Mouse (Mus musculus) gastrocnemius, postnatal 4 days (tissue): ENCODE measurements around the gene Mcrip1. TPM values are rescaled to one million over a fixed set of nuclear protein-coding genes. Genes with fewer than 3 reads are reported as not detected.

Experiments used
- total RNA-seq, 2 experiments: library from RNA; stranded (reverse); gene quantifications; 2 replicates each; pipeline ENCODE4 v1.2.3; 2021

Gene Mcrip1
- total RNA-seq, 2 experiments from 2014 or later = 74.0 to 81.3 TPM

Other genes with a start within 250 kb of the Mcrip1 start
- gene Actg1, start 201.2 kb downstream of the Mcrip1 start, total RNA-seq = 100 to 1,000 TPM; 861 to 883 TPM
- under 1 TPM; 0.52 to 0.98 TPM for gene Fscn2, start 188.2 kb downstream of the Mcrip1 start, total RNA-seq
- gene Faap100, start 171.0 kb downstream of the Mcrip1 start, total RNA-seq = 10 to 100 TPM; 16.7 to 16.9 TPM
- gene Nploc4, start 112.0 kb downstream of the Mcrip1 start, total RNA-seq = 10 to 100 TPM; 68.0 to 80.5 TPM
- 1 to 10 TPM in 1 of 2 experiments, not detected in 1; 4.6 TPM for gene Tspan10, start 107.1 kb downstream of the Mcrip1 start, total RNA-seq
- gene Pde6g, start 96.2 kb downstream of the Mcrip1 start, total RNA-seq = under 1 TPM in 1 of 2 experiments, not detected in 1; 0.39 TPM
- 10 to 100 TPM; 19.3 to 24.8 TPM for gene Oxld1, start 91.7 kb downstream of the Mcrip1 start, total RNA-seq
- gene Ccdc137, start 91.6 kb downstream of the Mcrip1 start, total RNA-seq = 10 to 100 TPM in 1 of 2 experiments, 1 to 10 TPM in 1; 8.9 to 10.1 TPM
- gene Arl16, start 82.1 kb downstream of the Mcrip1 start, total RNA-seq = 10 to 100 TPM; 20.8 to 23.8 TPM
- gene Mrpl12, start 65.1 kb downstream of the Mcrip1 start, total RNA-seq = 100 to 1,000 TPM; 116 to 122 TPM
- gene Slc25a10, start 57.9 kb downstream of the Mcrip1 start, total RNA-seq = 10 to 100 TPM; 19.6 to 20.0 TPM
- gene Gcgr, start 19.0 kb downstream of the Mcrip1 start, total RNA-seq = under 1 TPM in 1 of 2 experiments, not detected in 1; 0.26 TPM
- gene Ppp1r27, start 1.4 kb upstream of the Mcrip1 start, total RNA-seq = 10 to 100 TPM; 80.7 to 99.3 TPM
- gene P4hb, start 23.5 kb upstream of the Mcrip1 start, total RNA-seq = 100 to 1,000 TPM; 527 to 538 TPM
- gene Arhgdia, start 31.9 kb upstream of the Mcrip1 start, total RNA-seq = 100 to 1,000 TPM; 278 to 300 TPM
- 100 to 1,000 TPM; 112 to 113 TPM for gene Alyref, start 48.6 kb upstream of the Mcrip1 start, total RNA-seq
- gene Anapc11, start 48.7 kb upstream of the Mcrip1 start, total RNA-seq = 10 to 100 TPM; 72.5 to 86.2 TPM
- 1 to 10 TPM in 1 of 2 experiments, not detected in 1; 1.3 TPM for gene Npb, start 58.8 kb upstream of the Mcrip1 start, total RNA-seq
- 10 to 100 TPM; 36.6 to 41.4 TPM for gene Pcyt2, start 68.2 kb upstream of the Mcrip1 start, total RNA-seq
- gene Sirt7, start 75.5 kb upstream of the Mcrip1 start, total RNA-seq = 10 to 100 TPM; 12.2 to 12.6 TPM
- 10 to 100 TPM; 36.7 to 42.6 TPM for gene Mafg, start 83.9 kb upstream of the Mcrip1 start, total RNA-seq
- 10 to 100 TPM; 27.6 to 29.0 TPM for gene Pycr1, start 94.0 kb upstream of the Mcrip1 start, total RNA-seq
- gene Myadml2, start 98.4 kb upstream of the Mcrip1 start, total RNA-seq = 10 to 100 TPM; 81.2 to 83.4 TPM
- 1 to 10 TPM; 1.2 to 1.7 TPM for gene Notum, start 111.4 kb upstream of the Mcrip1 start, total RNA-seq
- gene Aspscr1, start 123.2 kb upstream of the Mcrip1 start, total RNA-seq = 10 to 100 TPM; 48.6 to 55.3 TPM
- 10 to 100 TPM; 33.7 to 48.7 TPM for gene Cenpx, start 164.0 kb upstream of the Mcrip1 start, total RNA-seq
- 10 to 100 TPM; 16.0 to 21.0 TPM for gene Lrrc45, start 164.2 kb upstream of the Mcrip1 start, total RNA-seq
- 1 to 10 TPM; 2.5 to 4.8 TPM for gene Rac3, start 171.7 kb upstream of the Mcrip1 start, total RNA-seq
- gene Dcxr, start 177.6 kb upstream of the Mcrip1 start, total RNA-seq = 1 to 10 TPM; 4.8 to 5.3 TPM
- 10 to 100 TPM in 1 of 2 experiments, 1 to 10 TPM in 1; 9.5 to 10.4 TPM for gene Cbr2, start 182.4 kb upstream of the Mcrip1 start, total RNA-seq
- 10 to 100 TPM; 26.7 to 27.1 TPM for gene Hmga1b, start 213.1 kb upstream of the Mcrip1 start, total RNA-seq
- 10 to 100 TPM in 1 of 2 experiments, 1 to 10 TPM in 1; 8.3 to 10.9 TPM for gene Rfng, start 234.5 kb upstream of the Mcrip1 start, total RNA-seq
- 10 to 100 TPM; 67.1 to 70.9 TPM for gene Gps1, start 234.5 kb upstream of the Mcrip1 start, total RNA-seq
- 10 to 100 TPM; 37.8 TPM for gene Dus1l, start 246.7 kb upstream of the Mcrip1 start, total RNA-seq